Mouse (Mus musculus): ENCODE measurements around the gene Itln1. TPM values are rescaled to one million over a fixed set of nuclear protein-coding genes. Genes with fewer than 3 reads are reported as not detected.

Gene Itln1
- polyA plus RNA-seq, 1 experiment, result not detected

GRCm38 (mm10) chr1:171502388-171503249 is 32.5 kb downstream of the Itln1 start:
- Histone ChIP-seq H3K27me3 (replicated peaks; ENCODE audit: control insufficient read depth, insufficient read depth, low read length) (no peaks in the 10 kb centered on the region), H3K4me1 (ENCODE audit: control insufficient read depth, insufficient read depth, low read length) (peaks cover 2% of the 10 kb centered on the region; the same call in 1 of the 2 replicates), H3K27ac (ENCODE audit: insufficient read depth, low read depth, low read length) (no peak overlapping the region), H3K4me3 (ENCODE audit: insufficient read depth, low read depth, low read length) (no peak overlapping the region), H3K36me3 (ENCODE audit: control insufficient read depth, insufficient read depth, low read length) (no peaks in the 10 kb centered on the region)
- WGBS, result 2% methylated on average over 14 of the region's 14 CpGs
- no peak for TF ChIP-seq POLR2A (IDR thresholded peaks at IDR 0.05; ENCODE audit: low read depth, low read length)
- TF ChIP-seq CTCF (conservative IDR thresholded peaks at IDR 0.05; ENCODE audit: insufficient read depth, insufficient read length, low read depth, low read length), result peak; percentile 54
- DNase-seq, result peak; percentile 58

DNA sequence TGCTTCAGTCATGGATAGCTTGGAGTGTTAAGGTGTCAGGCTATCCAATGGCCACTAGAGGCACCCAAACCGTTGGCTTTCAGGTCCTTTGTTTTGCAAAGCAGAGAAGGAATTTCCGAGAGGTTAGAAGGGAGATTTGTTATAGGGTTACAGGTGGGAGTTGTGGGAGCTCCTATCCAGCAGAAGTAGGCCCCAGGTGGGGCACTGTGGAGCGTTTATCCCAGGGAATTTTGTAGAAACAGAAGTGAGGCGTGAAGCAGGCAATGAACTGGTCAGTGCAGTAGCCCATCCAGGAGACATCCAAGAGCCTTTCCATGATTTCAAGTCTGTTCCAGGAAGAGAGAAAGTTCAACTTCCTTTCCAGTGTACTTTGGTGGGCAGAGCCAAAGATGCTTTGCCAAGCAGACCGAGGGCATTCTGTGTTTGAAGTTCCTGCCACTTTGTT is 33.4 kb downstream of the Itln1 start:
- H3K27ac ChIP-seq (ENCODE audit: insufficient read depth, low read depth, low read length), result no peak overlapping the region
- TF ChIP-seq CTCF (conservative IDR thresholded peaks at IDR 0.05; ENCODE audit: insufficient read depth, insufficient read length, low read depth, low read length) (peak; percentile 58), POLR2A (IDR thresholded peaks at IDR 0.05; ENCODE audit: low read depth, low read length) (no peak)
- WGBS, result 2% methylated on average over 5 of the region's 5 CpGs
- H3K27me3 ChIP-seq (replicated peaks; ENCODE audit: control insufficient read depth, insufficient read depth, low read length), result no peaks in the 10 kb centered on the region
- no peak overlapping the region for H3K4me3 ChIP-seq (ENCODE audit: insufficient read depth, low read depth, low read length)
- peak; percentile 66 for DNase-seq
- no peaks in the 10 kb centered on the region for H3K36me3 ChIP-seq (ENCODE audit: control insufficient read depth, insufficient read depth, low read length)
- peaks cover 2% of the 10 kb centered on the region; the same call in 1 of the 2 replicates for H3K4me1 ChIP-seq (ENCODE audit: control insufficient read depth, insufficient read depth, low read length)

DNA sequence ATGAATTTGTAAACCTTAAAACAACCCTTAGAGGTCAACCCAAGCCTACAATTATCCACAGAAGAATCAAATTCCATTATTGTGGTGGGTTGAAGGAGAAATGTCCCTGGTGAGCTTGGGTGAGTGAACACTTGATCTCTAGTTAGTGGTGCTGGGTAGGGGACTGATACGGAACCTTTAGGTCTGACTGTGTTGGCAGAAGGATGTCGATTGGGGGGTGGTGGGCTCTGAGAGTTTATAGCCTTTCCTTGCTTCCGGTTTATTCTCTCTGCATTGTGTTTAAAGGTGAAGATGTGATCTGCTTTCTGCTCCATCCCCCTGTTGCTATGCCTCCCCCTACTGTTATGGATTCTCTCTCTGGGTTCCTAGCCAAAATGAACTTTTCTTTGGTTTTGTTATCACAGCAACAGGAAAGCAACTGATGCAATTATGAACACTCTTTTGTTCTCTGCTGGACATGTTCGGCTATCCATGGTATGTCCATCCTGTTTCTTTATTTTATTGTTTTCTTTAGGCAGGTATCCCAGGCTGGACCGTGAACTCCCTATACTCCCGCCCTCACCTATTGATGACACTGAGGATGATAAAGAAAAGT is 34.0 kb downstream of the Itln1 start:
- DNase-seq, result no peak
- Histone ChIP-seq H3K4me1 (ENCODE audit: control insufficient read depth, insufficient read depth, low read length) (peaks cover 2% of the 10 kb centered on the region; the same call in 1 of the 2 replicates), H3K4me3 (ENCODE audit: insufficient read depth, low read depth, low read length) (no peak overlapping the region), H3K36me3 (ENCODE audit: control insufficient read depth, insufficient read depth, low read length) (no peaks in the 10 kb centered on the region), H3K27ac (ENCODE audit: insufficient read depth, low read depth, low read length) (no peak overlapping the region), H3K27me3 (replicated peaks; ENCODE audit: control insufficient read depth, insufficient read depth, low read length) (no peaks in the 10 kb centered on the region)
- TF ChIP-seq CTCF (conservative IDR thresholded peaks at IDR 0.05; ENCODE audit: insufficient read depth, insufficient read length, low read depth, low read length), result no peak
- no peak for TF ChIP-seq POLR2A (IDR thresholded peaks at IDR 0.05; ENCODE audit: low read depth, low read length)
- WGBS, result 56% methylated on average over 6 of the region's 6 CpGs

GRCm38 (mm10) chr1:171499856-171500255 is 35.2 kb downstream of the Itln1 start:
- WGBS, result 76% methylated on average over 5 of the region's 5 CpGs
- peaks cover 2% of the 10 kb centered on the region; the same call in 1 of the 2 replicates for H3K4me1 ChIP-seq (ENCODE audit: control insufficient read depth, insufficient read depth, low read length)
- no peaks in the 10 kb centered on the region for H3K36me3 ChIP-seq (ENCODE audit: control insufficient read depth, insufficient read depth, low read length)
- no peaks in the 10 kb centered on the region for H3K27me3 ChIP-seq (replicated peaks; ENCODE audit: control insufficient read depth, insufficient read depth, low read length)
- no peak overlapping the region for H3K4me3 ChIP-seq (ENCODE audit: insufficient read depth, low read depth, low read length)
- no peak for DNase-seq
- no peak for TF ChIP-seq CTCF (conservative IDR thresholded peaks at IDR 0.05; ENCODE audit: insufficient read depth, insufficient read length, low read depth, low read length)
- H3K27ac ChIP-seq (ENCODE audit: insufficient read depth, low read depth, low read length), result no peak overlapping the region

- no peaks in the 10 kb centered on the region for H3K4me1 ChIP-seq (ENCODE audit: control insufficient read depth, insufficient read depth, low read length)
- no peak for DNase-seq
- no peak overlapping the region for H3K4me3 ChIP-seq (ENCODE audit: insufficient read depth, low read depth, low read length)
- TF ChIP-seq POLR2A (IDR thresholded peaks at IDR 0.05; ENCODE audit: low read depth, low read length) (no peak), CTCF (conservative IDR thresholded peaks at IDR 0.05; ENCODE audit: insufficient read depth, insufficient read length, low read depth, low read length) (no peak)
- 89% methylated on average over 6 of the region's 6 CpGs for WGBS
- H3K36me3 ChIP-seq (ENCODE audit: control insufficient read depth, insufficient read depth, low read length), result no peaks in the 10 kb centered on the region
- no peak overlapping the region for H3K27ac ChIP-seq (ENCODE audit: insufficient read depth, low read depth, low read length)
- no peaks in the 10 kb centered on the region for H3K27me3 ChIP-seq (replicated peaks; ENCODE audit: control insufficient read depth, insufficient read depth, low read length)
Measured at GRCm38 (mm10) chr1:171495371-171495770, 39.7 kb downstream of the Itln1 start.

GRCm38 (mm10) chr1:171494241-171494640 is 40.9 kb downstream of the Itln1 start:
- Histone ChIP-seq H3K4me1 (ENCODE audit: control insufficient read depth, insufficient read depth, low read length) (no peaks in the 10 kb centered on the region), H3K4me3 (ENCODE audit: insufficient read depth, low read depth, low read length) (no peak overlapping the region), H3K36me3 (ENCODE audit: control insufficient read depth, insufficient read depth, low read length) (no peaks in the 10 kb centered on the region), H3K27me3 (replicated peaks; ENCODE audit: control insufficient read depth, insufficient read depth, low read length) (no peaks in the 10 kb centered on the region), H3K27ac (ENCODE audit: insufficient read depth, low read depth, low read length) (no peak overlapping the region)
- DNase-seq, result no peak
- TF ChIP-seq POLR2A (IDR thresholded peaks at IDR 0.05; ENCODE audit: low read depth, low read length) (no peak), CTCF (conservative IDR thresholded peaks at IDR 0.05; ENCODE audit: insufficient read depth, insufficient read length, low read depth, low read length) (no peak)
- 92% methylated on average over 13 of the region's 13 CpGs for WGBS

DNA sequence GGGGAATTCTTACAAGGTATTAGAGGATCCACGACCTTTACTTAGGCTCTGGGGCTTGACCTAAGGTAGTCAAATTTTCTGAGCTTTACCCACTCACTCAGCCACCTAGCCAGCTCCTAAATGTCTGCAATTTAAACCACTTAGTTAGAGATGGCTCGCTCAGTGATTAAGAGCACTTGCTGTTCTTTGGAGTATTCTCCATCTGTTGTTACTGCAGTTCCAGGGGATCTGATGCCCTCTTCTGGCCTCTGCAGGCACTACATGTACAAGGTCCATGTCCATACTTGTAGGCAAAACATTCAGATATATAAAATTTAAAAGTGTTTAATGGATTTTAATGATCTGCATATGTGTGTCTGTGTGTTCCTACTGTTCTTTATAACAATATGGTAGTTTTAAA is 56.1 kb downstream of the Itln1 start:
- 33% methylated on average over 2 of the region's 2 CpGs for WGBS
- Histone ChIP-seq H3K36me3 (ENCODE audit: control insufficient read depth, insufficient read depth, low read length) (no peaks in the 10 kb centered on the region), H3K4me3 (ENCODE audit: insufficient read depth, low read depth, low read length) (no peak overlapping the region), H3K27ac (ENCODE audit: insufficient read depth, low read depth, low read length) (no peak overlapping the region), H3K27me3 (replicated peaks; ENCODE audit: control insufficient read depth, insufficient read depth, low read length) (no peaks in the 10 kb centered on the region), H3K4me1 (ENCODE audit: control insufficient read depth, insufficient read depth, low read length) (no peaks in the 10 kb centered on the region)
- DNase-seq, result peak; percentile 82
- TF ChIP-seq CTCF (conservative IDR thresholded peaks at IDR 0.05; ENCODE audit: insufficient read depth, insufficient read length, low read depth, low read length) (peak; percentile 82), POLR2A (IDR thresholded peaks at IDR 0.05; ENCODE audit: low read depth, low read length) (no peak)
